Mouse (Mus musculus) brain, embryonic 14.5 days (tissue): ENCODE data around the gene Rwdd2b.

ENCODE experiments used
- CTCF ChIP-seq: fragments of 200-500 bp; IDR thresholded peaks from 2 replicates; pipeline ENCODE4 v1.5.1; 2012; ENCODE audit warnings: inconsistent platforms, mild to moderate bottlenecking, moderate library complexity, borderline replicate concordance; ENCODE audit not compliant: insufficient read depth, insufficient read length; ENCODE audit errors: extremely low read depth
- POLR2A ChIP-seq: fragments of 200-500 bp; IDR thresholded peaks from 2 replicates; pipeline ENCODE4 v1.6.1; 2012; ENCODE audit warnings: mild to moderate bottlenecking, inconsistent platforms, borderline replicate concordance; ENCODE audit not compliant: poor library complexity, insufficient read depth, insufficient read length, severe bottlenecking; ENCODE audit errors: extremely low read depth

GRCm38 (mm10) chr16:87442291-87442690, 1.9 kb upstream of the Rwdd2b start:
- TF ChIP-seq CTCF (no peak), POLR2A (no peak)
